Mouse (Mus musculus): ENCODE results near the gene Gabbr1. TPM values are rescaled to one million over a fixed set of nuclear protein-coding genes. Genes with fewer than 3 reads are reported as not detected.
A peak's percentile ranks its signal among the peaks of the same experiment; 100 is the strongest.

Gene Gabbr1
- total RNA-seq, 2 experiments from 2014 or later = 609 to 643 TPM

- peak in 1 of 2 experiments; percentile 5 for DNase-seq (ENCODE audit: low spot score in 2 of 2)
Measured at GRCm38 (mm10) chr17:37072730-37073276, 27.0 kb downstream of the Gabbr1 start.

- peak; percentile 1 for DNase-seq (ENCODE audit: low spot score in 2 of 2)
Measured at GRCm38 (mm10) chr17:37075181-37075580, 29.4 kb downstream of the Gabbr1 start.

- no peak for DNase-seq (ENCODE audit: low spot score in 2 of 2)
Measured at GRCm38 (mm10) chr17:37075766-37076165, 30.0 kb downstream of the Gabbr1 start.

- DNase-seq (ENCODE audit: low spot score in 2 of 2) = peak; percentile 2 to 3
Measured at GRCm38 (mm10) chr17:37078193-37078592, 32.4 kb downstream of the Gabbr1 start.

GRCm38 (mm10) chr17:37078990-37079389, 33.2 kb downstream of the Gabbr1 start:
- peak; percentile 7 to 17 for DNase-seq (ENCODE audit: low spot score in 2 of 2)

GRCm38 (mm10) chr17:37080119-37080518, 34.4 kb downstream of the Gabbr1 start:
- peak; percentile 16 to 49 for DNase-seq (ENCODE audit: low spot score in 2 of 2)

GRCm38 (mm10) chr17:37081659-37082058, 35.9 kb downstream of the Gabbr1 start:
- no peak for DNase-seq (ENCODE audit: low spot score in 2 of 2)

- peak in 1 of 2 experiments; percentile 41 for DNase-seq (ENCODE audit: low spot score in 2 of 2)
Measured at GRCm38 (mm10) chr17:37083327-37083726, 37.6 kb downstream of the Gabbr1 start.

GRCm38 (mm10) chr17:37084632-37085031, 38.9 kb downstream of the Gabbr1 start:
- peak in 1 of 2 experiments; percentile 5 for DNase-seq (ENCODE audit: low spot score in 2 of 2)

- DNase-seq (ENCODE audit: low spot score in 2 of 2) = peak in 1 of 2 experiments; percentile 1
Measured at GRCm38 (mm10) chr17:37085545-37085944, 39.8 kb downstream of the Gabbr1 start.

- DNase-seq (ENCODE audit: low spot score in 2 of 2) = no peak
Measured at GRCm38 (mm10) chr17:37088399-37088798, 42.6 kb downstream of the Gabbr1 start, which contains the start of gene Olfr90. Olfr90 (minus strand) TSS chr17:37088499.

- no peak for DNase-seq (ENCODE audit: low spot score in 2 of 2)
Measured at GRCm38 (mm10) chr17:37092198-37092597, 46.4 kb downstream of the Gabbr1 start.

- DNase-seq (ENCODE audit: low spot score in 2 of 2) = no peak
Measured at GRCm38 (mm10) chr17:37093289-37093688, 47.5 kb downstream of the Gabbr1 start.

- no peak for DNase-seq (ENCODE audit: low spot score in 2 of 2)
Measured at GRCm38 (mm10) chr17:37098178-37098577, 52.4 kb downstream of the Gabbr1 start, which contains the start of gene Olfr91. Olfr91 (minus strand) TSS chr17:37098278.

GRCm38 (mm10) chr17:37119988-37120387, 74.2 kb downstream of the Gabbr1 start, which contains the start of gene Olfr92:
Olfr92 (minus strand) TSS chr17:37120088.
- DNase-seq (ENCODE audit: low spot score in 2 of 2) = no peak

Other genes starting within 250 kb of the Gabbr1 start
- gene H2-M10.6, start 233.8 kb upstream of the Gabbr1 start, total RNA-seq (2021) = not detected
- gene Trim26, start 208.8 kb upstream of the Gabbr1 start, total RNA-seq (2021) = 10 to 100 TPM; 23.5 to 27.1 TPM
- not detected for gene Trim15, start 178.8 kb upstream of the Gabbr1 start, total RNA-seq (2021)
- not detected for gene Trim10, start 176.4 kb upstream of the Gabbr1 start, total RNA-seq (2021)
- gene Trim40, start 155.8 kb upstream of the Gabbr1 start, total RNA-seq (2021) = not detected
- not detected for gene Trim31, start 147.8 kb upstream of the Gabbr1 start, total RNA-seq (2021)
- gene Rnf39, start 103.0 kb upstream of the Gabbr1 start, total RNA-seq (2021) = 1 to 10 TPM; 4.2 to 4.6 TPM
- 10 to 100 TPM; 88.6 to 96.9 TPM for gene Ppp1r11, start 94.2 kb upstream of the Gabbr1 start, total RNA-seq (2021)
- gene Znrd1, start 87.4 kb upstream of the Gabbr1 start, total RNA-seq (2021) = 10 to 100 TPM; 29.3 to 34.2 TPM
- 1 to 10 TPM; 5.6 to 5.9 TPM for gene Znrd1as, start 87.4 kb upstream of the Gabbr1 start, total RNA-seq (2021)
- gene 2410137M14Rik, start 64.7 kb upstream of the Gabbr1 start, total RNA-seq (2021) = not detected
- 1 to 10 TPM; 2.1 to 3.0 TPM for gene H2-M5, start 56.4 kb upstream of the Gabbr1 start, total RNA-seq (2021)
- 10 to 100 TPM; 33.4 to 34.3 TPM for gene Zfp57, start 44.8 kb upstream of the Gabbr1 start, total RNA-seq (2021)
- 10 to 100 TPM; 56.9 to 66.4 TPM for gene Mog, start 22.6 kb upstream of the Gabbr1 start, total RNA-seq (2021)
- under 1 TPM in 1 of 2 experiments, not detected in 1; 0.12 TPM for gene Olfr90, start 42.5 kb downstream of the Gabbr1 start, total RNA-seq (2021)
- not detected for gene Olfr91, start 52.3 kb downstream of the Gabbr1 start, total RNA-seq (2021)
- not detected for gene Olfr92, start 74.1 kb downstream of the Gabbr1 start, total RNA-seq (2021)
- not detected for gene Olfr93, start 115.5 kb downstream of the Gabbr1 start, total RNA-seq (2021)
- not detected for gene Ubd, start 147.9 kb downstream of the Gabbr1 start, total RNA-seq (2021)
- gene Olfr94, start 155.0 kb downstream of the Gabbr1 start, total RNA-seq (2021) = not detected
- not detected for gene Olfr95, start 167.2 kb downstream of the Gabbr1 start, total RNA-seq (2021)
- gene Olfr96, start 174.2 kb downstream of the Gabbr1 start, total RNA-seq (2021) = not detected
- not detected for gene Olfr97, start 191.4 kb downstream of the Gabbr1 start, total RNA-seq (2021)
- gene Olfr98, start 217.8 kb downstream of the Gabbr1 start, total RNA-seq (2021) = not detected
- gene H2-M3, start 224.3 kb downstream of the Gabbr1 start, total RNA-seq (2021) = 1 to 10 TPM; 2.2 to 2.5 TPM
- gene Olfr99, start 237.5 kb downstream of the Gabbr1 start, total RNA-seq (2021) = not detected

Measured in layer of hippocampus, postnatal 14 days (tissue).